Mouse (Mus musculus): ENCODE results near the gene Pafah1b1. TPM values are rescaled to one million over a fixed set of nuclear protein-coding genes. Genes with fewer than 3 reads are reported as not detected.

The Pafah1b1 gene
- polyA plus RNA-seq, 1 experiment from 2014 or later: 33.8 TPM

GRCm38 (mm10) chr11:74761011-74761705 lies 36.7 kb upstream of the Pafah1b1 start:
- Histone ChIP-seq H3K4me3 (ENCODE audit: low read length) (no peak overlapping the region), H3K27me3 (replicated peaks; ENCODE audit: control insufficient read depth, insufficient read depth, low read length) (no peaks in the 10 kb centered on the region), H3K36me3 (ENCODE audit: control insufficient read depth, insufficient read depth, low read length) (no peaks in the 10 kb centered on the region), H3K9me3 (ENCODE audit: control insufficient read depth, low read length) (no peaks in the 10 kb centered on the region), H3K27ac (ENCODE audit: low read length) (no peak overlapping the region), H3K4me2 (ENCODE audit: low read depth, low read length) (no peak overlapping the region), H3K9ac (ENCODE audit: low read depth, low read length) (no peak overlapping the region), H3K4me1 (ENCODE audit: control insufficient read depth, insufficient read depth, low read length) (no peaks in the 10 kb centered on the region)
- ATAC-seq: no peak
- 63% methylated on average over 12 of the region's 12 CpGs for WGBS

DNA sequence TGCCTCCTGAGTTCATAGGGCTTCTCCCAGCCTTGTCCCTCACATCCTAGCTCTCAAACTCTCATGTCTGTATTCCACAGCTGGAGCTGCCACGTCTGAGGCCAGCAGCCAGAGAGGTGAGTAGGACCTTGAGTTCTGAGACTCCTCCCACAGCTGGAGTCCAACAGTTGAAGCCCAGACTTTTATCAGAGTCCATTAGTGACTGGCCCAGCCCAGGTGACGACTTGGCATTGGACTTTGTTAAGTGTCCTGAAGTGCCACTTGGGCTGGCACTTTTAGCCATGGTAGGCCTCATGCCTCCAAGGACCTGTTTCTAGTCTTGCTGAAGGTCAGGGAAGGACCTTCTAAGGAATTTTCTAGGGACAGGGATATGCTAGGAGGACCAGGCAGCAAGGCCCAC lies 32.2 kb upstream of the Pafah1b1 start:
- 55% methylated on average over 2 of the region's 2 CpGs for WGBS
- Histone ChIP-seq H3K4me1 (ENCODE audit: control insufficient read depth, insufficient read depth, low read length) (no peaks in the 10 kb centered on the region), H3K4me3 (ENCODE audit: low read length) (no peak overlapping the region), H3K27ac (ENCODE audit: low read length) (peak overlapping the region; percentile 14; the same call in 1 of the 2 replicates), H3K9me3 (ENCODE audit: control insufficient read depth, low read length) (no peaks in the 10 kb centered on the region), H3K36me3 (ENCODE audit: control insufficient read depth, insufficient read depth, low read length) (no peaks in the 10 kb centered on the region), H3K4me2 (ENCODE audit: low read depth, low read length) (no peak overlapping the region), H3K27me3 (replicated peaks; ENCODE audit: control insufficient read depth, insufficient read depth, low read length) (no peaks in the 10 kb centered on the region), H3K9ac (ENCODE audit: low read depth, low read length) (no peak overlapping the region)
- ATAC-seq: peak; percentile 93

GRCm38 (mm10) chr11:74751352-74752066 lies 27.0 kb upstream of the Pafah1b1 start:
- 65% methylated on average over 9 of the region's 9 CpGs for WGBS
- Histone ChIP-seq H3K27me3 (replicated peaks; ENCODE audit: control insufficient read depth, insufficient read depth, low read length) (no peaks in the 10 kb centered on the region), H3K9me3 (ENCODE audit: control insufficient read depth, low read length) (no peaks in the 10 kb centered on the region), H3K9ac (ENCODE audit: low read depth, low read length) (no peak overlapping the region), H3K36me3 (ENCODE audit: control insufficient read depth, insufficient read depth, low read length) (no peaks in the 10 kb centered on the region), H3K4me1 (ENCODE audit: control insufficient read depth, insufficient read depth, low read length) (no peaks in the 10 kb centered on the region), H3K4me2 (ENCODE audit: low read depth, low read length) (no peak overlapping the region), H3K4me3 (ENCODE audit: low read length) (no peak overlapping the region), H3K27ac (ENCODE audit: low read length) (peak overlapping the region; percentile 15)
- no peak for ATAC-seq

DNA sequence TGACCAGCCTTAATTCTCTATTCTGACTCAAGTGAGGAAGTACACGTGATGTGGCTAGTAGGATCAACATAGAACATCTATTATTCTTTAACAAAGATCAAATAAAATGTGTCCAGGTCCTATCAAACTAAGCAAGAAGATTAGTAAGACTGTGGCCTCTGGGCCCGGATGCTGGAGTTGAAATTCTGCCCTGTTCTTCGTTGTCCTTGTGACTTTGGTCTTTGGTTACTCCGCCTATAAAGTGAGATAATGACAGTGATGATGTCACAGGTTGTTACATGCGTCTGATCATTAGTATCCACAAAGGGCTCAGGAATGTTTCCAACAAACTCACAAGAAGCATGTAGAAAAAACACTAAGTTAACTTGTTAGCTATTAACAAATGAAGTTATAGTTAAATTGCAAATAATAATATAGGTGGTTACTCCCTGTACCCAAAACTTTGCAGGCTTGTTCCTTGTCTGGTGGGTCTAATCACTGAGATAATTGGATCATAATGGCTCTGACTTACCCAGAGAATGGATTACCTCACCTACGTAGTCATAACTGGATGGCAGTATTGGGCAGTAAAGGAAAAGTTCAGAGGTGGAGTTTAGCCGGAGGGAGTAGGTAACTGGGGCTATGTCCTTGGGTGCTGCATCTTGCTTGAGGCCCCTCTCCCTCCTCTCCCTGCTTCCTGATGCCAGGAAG lies 26.3 kb upstream of the Pafah1b1 start:
- no peaks in the 10 kb centered on the region for H3K9me3 ChIP-seq (ENCODE audit: control insufficient read depth, low read length)
- H3K36me3 ChIP-seq (ENCODE audit: control insufficient read depth, insufficient read depth, low read length): no peaks in the 10 kb centered on the region
- no peaks in the 10 kb centered on the region for H3K4me1 ChIP-seq (ENCODE audit: control insufficient read depth, insufficient read depth, low read length)
- H3K27ac ChIP-seq (ENCODE audit: low read length): peak overlapping the region; percentile 15; the same call in 1 of the 2 replicates
- H3K4me2 ChIP-seq (ENCODE audit: low read depth, low read length): no peak overlapping the region
- H3K27me3 ChIP-seq (replicated peaks; ENCODE audit: control insufficient read depth, insufficient read depth, low read length): no peaks in the 10 kb centered on the region
- peak; percentile 74 for ATAC-seq
- no peak overlapping the region for H3K4me3 ChIP-seq (ENCODE audit: low read length)
- WGBS: 67% methylated on average over 7 of the region's 7 CpGs
- H3K9ac ChIP-seq (ENCODE audit: low read depth, low read length): no peak overlapping the region

GRCm38 (mm10) chr11:74749241-74749640 lies 24.8 kb upstream of the Pafah1b1 start:
- H3K9ac ChIP-seq (ENCODE audit: low read depth, low read length): no peak overlapping the region
- H3K4me3 ChIP-seq (ENCODE audit: low read length): no peak overlapping the region
- H3K9me3 ChIP-seq (ENCODE audit: control insufficient read depth, low read length): no peaks in the 10 kb centered on the region
- no peaks in the 10 kb centered on the region for H3K4me1 ChIP-seq (ENCODE audit: control insufficient read depth, insufficient read depth, low read length)
- H3K36me3 ChIP-seq (ENCODE audit: control insufficient read depth, insufficient read depth, low read length): no peaks in the 10 kb centered on the region
- no peak overlapping the region for H3K27ac ChIP-seq (ENCODE audit: low read length)
- ATAC-seq: no peak
- WGBS: 81% methylated on average over 13 of the region's 13 CpGs
- H3K27me3 ChIP-seq (replicated peaks; ENCODE audit: control insufficient read depth, insufficient read depth, low read length): no peaks in the 10 kb centered on the region
- H3K4me2 ChIP-seq (ENCODE audit: low read depth, low read length): no peak overlapping the region

- H3K4me1 ChIP-seq (ENCODE audit: control insufficient read depth, insufficient read depth, low read length): no peaks in the 10 kb centered on the region
- H3K4me2 ChIP-seq (ENCODE audit: low read depth, low read length): no peak overlapping the region
- no peak overlapping the region for H3K27ac ChIP-seq (ENCODE audit: low read length)
- H3K36me3 ChIP-seq (ENCODE audit: control insufficient read depth, insufficient read depth, low read length): no peaks in the 10 kb centered on the region
- no peak overlapping the region for H3K9ac ChIP-seq (ENCODE audit: low read depth, low read length)
- no peak for ATAC-seq
- WGBS: 51% methylated on average over 4 of the region's 4 CpGs
- no peaks in the 10 kb centered on the region for H3K9me3 ChIP-seq (ENCODE audit: control insufficient read depth, low read length)
- no peak overlapping the region for H3K4me3 ChIP-seq (ENCODE audit: low read length)
- no peaks in the 10 kb centered on the region for H3K27me3 ChIP-seq (replicated peaks; ENCODE audit: control insufficient read depth, insufficient read depth, low read length)
Observed at GRCm38 (mm10) chr11:74748022-74748421, 23.6 kb upstream of the Pafah1b1 start.

- H3K4me1 ChIP-seq (ENCODE audit: control insufficient read depth, insufficient read depth, low read length): no peaks in the 10 kb centered on the region
- WGBS: 50% methylated on average over 3 of the region's 3 CpGs
Observed at GRCm38 (mm10) chr11:74737861-74738260, 13.4 kb upstream of the Pafah1b1 start.

GRCm38 (mm10) chr11:74734917-74735316 lies 10.4 kb upstream of the Pafah1b1 start:
- H3K4me3 ChIP-seq (ENCODE audit: low read length): no peak overlapping the region
- ATAC-seq: no peak
- H3K4me1 ChIP-seq (ENCODE audit: control insufficient read depth, insufficient read depth, low read length): no peaks in the 10 kb centered on the region
- 18% methylated on average over 7 of the region's 7 CpGs for WGBS
- no peak overlapping the region for H3K9ac ChIP-seq (ENCODE audit: low read depth, low read length)
- H3K27me3 ChIP-seq (replicated peaks; ENCODE audit: control insufficient read depth, insufficient read depth, low read length): no peaks in the 10 kb centered on the region
- H3K27ac ChIP-seq (ENCODE audit: low read length): no peak overlapping the region
- H3K9me3 ChIP-seq (ENCODE audit: control insufficient read depth, low read length): no peaks in the 10 kb centered on the region
- no peaks in the 10 kb centered on the region for H3K36me3 ChIP-seq (ENCODE audit: control insufficient read depth, insufficient read depth, low read length)
- no peak overlapping the region for H3K4me2 ChIP-seq (ENCODE audit: low read depth, low read length)

More at GRCm38 (mm10) chr11:74737861-74738260, 13.4 kb upstream of the Pafah1b1 start:
- Histone ChIP-seq H3K36me3 (ENCODE audit: control insufficient read depth, insufficient read depth, low read length) (no peaks in the 10 kb centered on the region), H3K9me3 (ENCODE audit: control insufficient read depth, low read length) (no peaks in the 10 kb centered on the region), H3K4me3 (ENCODE audit: low read length) (no peak overlapping the region), H3K27me3 (replicated peaks; ENCODE audit: control insufficient read depth, insufficient read depth, low read length) (no peaks in the 10 kb centered on the region), H3K4me2 (ENCODE audit: low read depth, low read length) (no peak overlapping the region), H3K27ac (ENCODE audit: low read length) (no peak overlapping the region), H3K9ac (ENCODE audit: low read depth, low read length) (no peak overlapping the region)
- ATAC-seq: no peak

GRCm38 (mm10) chr11:74725181-74725580 lies 711 bp upstream of the Pafah1b1 start:
- 60% methylated on average over 5 of the region's 5 CpGs for WGBS
- peaks cover 4% of the 10 kb centered on the region; the same call in 1 of the 2 replicates for H3K4me1 ChIP-seq (ENCODE audit: control insufficient read depth, insufficient read depth, low read length)
- H3K4me3 ChIP-seq (ENCODE audit: low read length): no peak overlapping the region
- H3K9me3 ChIP-seq (ENCODE audit: control insufficient read depth, low read length): no peaks in the 10 kb centered on the region
- no peaks in the 10 kb centered on the region for H3K27me3 ChIP-seq (replicated peaks; ENCODE audit: control insufficient read depth, insufficient read depth, low read length)
- no peaks in the 10 kb centered on the region for H3K36me3 ChIP-seq (ENCODE audit: control insufficient read depth, insufficient read depth, low read length)
- H3K4me2 ChIP-seq (ENCODE audit: low read depth, low read length): no peak overlapping the region
- H3K27ac ChIP-seq (ENCODE audit: low read length): no peak overlapping the region
- no peak for ATAC-seq
- H3K9ac ChIP-seq (ENCODE audit: low read depth, low read length): no peak overlapping the region
